Mouse (Mus musculus): ENCODE measurements at regions not wholly inside any gene's neighbourhood (a gene's known extent, or its start where the extent isn't known, plus 50 kb on each side); places are given as distances from the start of the nearest gene placed in this dataset.

DNA sequence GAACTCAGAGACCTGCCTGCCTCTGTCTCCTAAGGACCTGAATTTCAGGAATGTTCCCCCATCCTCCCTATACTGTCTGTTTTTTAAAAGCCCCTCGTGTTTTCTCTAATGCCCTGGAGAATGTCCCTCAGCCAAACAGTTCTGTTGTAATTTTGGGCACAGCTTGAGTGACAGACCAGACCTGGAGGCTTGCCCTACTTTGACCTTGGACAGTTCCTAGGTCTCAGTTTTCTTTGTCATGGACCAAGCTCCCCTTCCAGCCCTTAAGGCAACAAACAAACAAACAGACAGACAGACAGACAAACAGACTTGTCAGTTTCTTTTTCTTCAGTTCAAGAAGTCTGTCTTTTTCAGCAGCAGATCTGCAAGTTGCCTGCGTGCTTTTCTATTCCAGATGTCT is 114.4 kb downstream of the Sox2 start:
- no peak overlapping the region for H3K4me3 ChIP-seq (ENCODE audit: insufficient read depth, low read depth, low read length)
- DNase-seq (ENCODE audit: extremely low read depth, low read depth, low spot score): no peak
- TF ChIP-seq CTCF (IDR thresholded peaks at IDR 0.05; ENCODE audit: low read depth, low read length) (no peak), POLR2A (IDR thresholded peaks at IDR 0.05; ENCODE audit: extremely low read depth, insufficient read depth, low read length) (no peak)
- H3K4me1 ChIP-seq (ENCODE audit: control insufficient read depth, insufficient read depth, low read length): no peaks in the 10 kb centered on the region
- no peak overlapping the region for H3K27ac ChIP-seq (replicated peaks; ENCODE audit: insufficient read depth, low read depth, low read length)
- no peak overlapping the region for H3K9ac ChIP-seq (ENCODE audit: low read depth, low read length)
- H3K36me3 ChIP-seq (ENCODE audit: control insufficient read depth, insufficient read depth, low read length): no peaks in the 10 kb centered on the region
- no peaks in the 10 kb centered on the region for H3K27me3 ChIP-seq (ENCODE audit: control insufficient read depth, insufficient read depth, low read length)
- WGBS: 55% methylated on average over 2 of the region's 2 CpGs
- H3K79me2 ChIP-seq (ENCODE audit: control insufficient read depth, insufficient read depth, low read length): no peaks in the 10 kb centered on the region

DNA sequence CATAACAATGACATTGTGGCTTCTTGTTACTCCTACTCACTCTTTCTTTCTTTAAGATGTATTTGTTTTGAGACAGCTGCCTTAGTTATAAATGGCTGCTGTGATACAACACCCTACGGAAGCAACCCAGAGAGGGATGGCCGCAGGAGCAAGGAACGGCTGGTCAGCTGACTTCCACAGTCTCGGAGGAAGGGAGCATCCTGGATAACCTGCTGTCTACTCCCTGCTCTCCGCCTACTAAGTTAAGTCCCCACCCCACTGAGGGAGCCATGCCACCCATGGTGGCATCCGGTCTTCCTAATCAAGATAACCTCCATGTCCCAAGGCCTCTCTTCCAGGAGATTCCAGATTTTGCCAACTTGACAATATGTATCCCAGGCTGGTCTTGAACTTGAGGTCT is 114.9 kb downstream of the Sox2 start:
- no peaks in the 10 kb centered on the region for H3K36me3 ChIP-seq (ENCODE audit: control insufficient read depth, insufficient read depth, low read length)
- no peak overlapping the region for H3K4me3 ChIP-seq (ENCODE audit: insufficient read depth, low read depth, low read length)
- no peaks in the 10 kb centered on the region for H3K4me1 ChIP-seq (ENCODE audit: control insufficient read depth, insufficient read depth, low read length)
- no peaks in the 10 kb centered on the region for H3K27me3 ChIP-seq (ENCODE audit: control insufficient read depth, insufficient read depth, low read length)
- no peaks in the 10 kb centered on the region for H3K79me2 ChIP-seq (ENCODE audit: control insufficient read depth, insufficient read depth, low read length)
- DNase-seq (ENCODE audit: extremely low read depth, low read depth, low spot score): no peak
- no peak for TF ChIP-seq CTCF (IDR thresholded peaks at IDR 0.05; ENCODE audit: low read depth, low read length)
- no peak for TF ChIP-seq POLR2A (IDR thresholded peaks at IDR 0.05; ENCODE audit: extremely low read depth, insufficient read depth, low read length)
- WGBS: 81% methylated on average over 6 of the region's 6 CpGs
- H3K9ac ChIP-seq (ENCODE audit: low read depth, low read length): no peak overlapping the region
- no peak overlapping the region for H3K27ac ChIP-seq (replicated peaks; ENCODE audit: insufficient read depth, low read depth, low read length)

DNA sequence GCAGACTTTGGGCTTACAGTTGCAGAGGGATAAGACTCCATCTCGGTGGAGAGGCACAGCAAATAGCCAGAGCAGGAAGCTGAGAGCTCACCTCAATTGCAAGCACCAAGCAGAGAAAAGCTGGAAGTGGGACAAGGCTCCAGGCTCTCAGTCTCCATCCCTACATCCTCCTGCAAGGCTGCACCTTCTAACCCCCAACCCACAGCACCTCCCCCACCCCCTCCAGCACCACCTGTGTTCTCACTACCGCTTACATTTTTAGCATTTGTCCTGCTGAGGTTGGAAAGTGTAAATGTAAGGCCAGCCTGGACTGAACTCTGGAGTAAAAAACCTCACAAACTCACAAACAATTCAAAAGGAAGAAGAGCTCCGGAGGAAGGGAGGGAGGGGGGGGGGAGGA is 119.6 kb downstream of the Sox2 start:
- no peaks in the 10 kb centered on the region for H3K79me2 ChIP-seq (ENCODE audit: control insufficient read depth, insufficient read depth, low read length)
- DNase-seq (ENCODE audit: extremely low read depth, low read depth, low spot score): no peak
- no peak overlapping the region for H3K27ac ChIP-seq (replicated peaks; ENCODE audit: insufficient read depth, low read depth, low read length)
- no peak overlapping the region for H3K4me3 ChIP-seq (ENCODE audit: insufficient read depth, low read depth, low read length)
- no peaks in the 10 kb centered on the region for H3K4me1 ChIP-seq (ENCODE audit: control insufficient read depth, insufficient read depth, low read length)
- H3K9ac ChIP-seq (ENCODE audit: low read depth, low read length): no peak overlapping the region
- H3K27me3 ChIP-seq (ENCODE audit: control insufficient read depth, insufficient read depth, low read length): no peaks in the 10 kb centered on the region
- WGBS: 36% methylated on average over 2 of the region's 3 CpGs
- no peaks in the 10 kb centered on the region for H3K36me3 ChIP-seq (ENCODE audit: control insufficient read depth, insufficient read depth, low read length)
- TF ChIP-seq CTCF (IDR thresholded peaks at IDR 0.05; ENCODE audit: low read depth, low read length): no peak
- no peak for TF ChIP-seq POLR2A (IDR thresholded peaks at IDR 0.05; ENCODE audit: extremely low read depth, insufficient read depth, low read length)

- H3K27me3 ChIP-seq (ENCODE audit: control insufficient read depth, insufficient read depth, low read length): no peaks in the 10 kb centered on the region
- H3K4me3 ChIP-seq (ENCODE audit: insufficient read depth, low read depth, low read length): no peak overlapping the region
- 75% methylated on average over 6 of the region's 6 CpGs for WGBS
- DNase-seq (ENCODE audit: extremely low read depth, low read depth, low spot score): peak; percentile 7
- H3K9ac ChIP-seq (ENCODE audit: low read depth, low read length): no peak overlapping the region
- H3K27ac ChIP-seq (replicated peaks; ENCODE audit: insufficient read depth, low read depth, low read length): no peak overlapping the region
- H3K4me1 ChIP-seq (ENCODE audit: control insufficient read depth, insufficient read depth, low read length): no peaks in the 10 kb centered on the region
- TF ChIP-seq CTCF (IDR thresholded peaks at IDR 0.05; ENCODE audit: low read depth, low read length) (no peak), POLR2A (IDR thresholded peaks at IDR 0.05; ENCODE audit: extremely low read depth, insufficient read depth, low read length) (no peak)
- no peaks in the 10 kb centered on the region for H3K79me2 ChIP-seq (ENCODE audit: control insufficient read depth, insufficient read depth, low read length)
- H3K36me3 ChIP-seq (ENCODE audit: control insufficient read depth, insufficient read depth, low read length): no peaks in the 10 kb centered on the region
These were observed 120.1 kb downstream of the Sox2 start for GRCm38 (mm10) chr3:34770271-34770670.

DNA sequence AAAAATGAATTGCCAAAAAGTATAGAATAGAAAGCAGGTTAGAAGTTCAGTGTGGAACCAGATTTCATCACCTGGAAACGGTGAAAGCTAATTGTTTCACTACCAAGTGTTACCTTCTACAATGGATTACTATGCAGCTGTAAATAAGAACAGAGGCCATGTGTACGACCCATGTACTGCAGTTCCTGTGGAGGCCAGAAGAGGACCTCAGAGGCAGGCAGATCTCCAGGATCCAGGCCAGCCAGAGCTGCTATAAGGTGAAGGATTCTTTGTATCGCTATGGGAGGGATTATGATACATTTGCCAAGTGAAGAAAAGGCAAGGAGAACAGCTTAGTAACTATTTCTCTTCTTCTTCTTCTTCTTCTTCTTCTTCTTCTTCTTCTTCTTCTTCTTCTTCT is 121.8 kb downstream of the Sox2 start:
- no peak overlapping the region for H3K4me3 ChIP-seq (ENCODE audit: insufficient read depth, low read depth, low read length)
- no peaks in the 10 kb centered on the region for H3K79me2 ChIP-seq (ENCODE audit: control insufficient read depth, insufficient read depth, low read length)
- 86% methylated on average over 3 of the region's 3 CpGs for WGBS
- no peaks in the 10 kb centered on the region for H3K4me1 ChIP-seq (ENCODE audit: control insufficient read depth, insufficient read depth, low read length)
- no peak overlapping the region for H3K9ac ChIP-seq (ENCODE audit: low read depth, low read length)
- H3K36me3 ChIP-seq (ENCODE audit: control insufficient read depth, insufficient read depth, low read length): no peaks in the 10 kb centered on the region
- no peak for TF ChIP-seq CTCF (IDR thresholded peaks at IDR 0.05; ENCODE audit: low read depth, low read length)
- no peak for TF ChIP-seq POLR2A (IDR thresholded peaks at IDR 0.05; ENCODE audit: extremely low read depth, insufficient read depth, low read length)
- H3K27ac ChIP-seq (replicated peaks; ENCODE audit: insufficient read depth, low read depth, low read length): no peak overlapping the region
- H3K27me3 ChIP-seq (ENCODE audit: control insufficient read depth, insufficient read depth, low read length): no peaks in the 10 kb centered on the region
- no peak for DNase-seq (ENCODE audit: extremely low read depth, low read depth, low spot score)

- Histone ChIP-seq H3K79me2 (ENCODE audit: control insufficient read depth, insufficient read depth, low read length) (no peaks in the 10 kb centered on the region), H3K27ac (replicated peaks; ENCODE audit: insufficient read depth, low read depth, low read length) (no peak overlapping the region), H3K4me3 (ENCODE audit: insufficient read depth, low read depth, low read length) (no peak overlapping the region), H3K9ac (ENCODE audit: low read depth, low read length) (no peak overlapping the region), H3K4me1 (ENCODE audit: control insufficient read depth, insufficient read depth, low read length) (no peaks in the 10 kb centered on the region), H3K36me3 (ENCODE audit: control insufficient read depth, insufficient read depth, low read length) (no peaks in the 10 kb centered on the region), H3K27me3 (ENCODE audit: control insufficient read depth, insufficient read depth, low read length) (no peaks in the 10 kb centered on the region)
- TF ChIP-seq POLR2A (IDR thresholded peaks at IDR 0.05; ENCODE audit: extremely low read depth, insufficient read depth, low read length) (no peak), CTCF (IDR thresholded peaks at IDR 0.05; ENCODE audit: low read depth, low read length) (no peak)
- no peak for DNase-seq (ENCODE audit: extremely low read depth, low read depth, low spot score)
- 35% methylated on average over 23 of the region's 23 CpGs for WGBS
These were observed 123.6 kb downstream of the Sox2 start for GRCm38 (mm10) chr3:34773678-34774425.
